Mouse (Mus musculus) kidney, adult 18-20 months (tissue): Measurements from ENCODE around the gene Slc50a1.
A peak's percentile ranks its signal among the peaks of the same experiment; 100 is the strongest.

ENCODE experiments used
- DNase-seq: peaks from one replicate; pipeline ENCODE4 v3.0.0; 2021

Slc50a1 gene

DNA sequence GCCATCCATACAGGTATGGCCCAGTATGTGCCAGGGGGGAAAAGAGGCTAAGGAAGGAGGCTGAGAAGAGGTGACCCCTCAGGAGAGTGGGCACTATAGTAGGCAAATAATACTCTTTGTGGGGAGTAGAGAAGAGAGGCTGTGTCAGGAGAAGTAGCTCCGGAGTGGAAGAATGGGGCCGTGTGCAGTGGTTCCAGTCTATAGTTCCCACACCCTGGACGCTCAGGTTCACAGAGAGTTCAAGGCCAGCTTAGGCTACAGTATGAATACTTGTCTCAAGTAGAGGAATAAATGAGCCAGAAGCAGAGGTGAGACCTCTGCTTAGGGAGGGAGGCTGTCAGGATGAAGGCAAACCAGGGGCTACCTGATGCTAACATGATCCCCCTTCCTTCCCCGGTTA lies 41.1 kb downstream of the Slc50a1 start:
- DNase-seq, result no peak

DNA sequence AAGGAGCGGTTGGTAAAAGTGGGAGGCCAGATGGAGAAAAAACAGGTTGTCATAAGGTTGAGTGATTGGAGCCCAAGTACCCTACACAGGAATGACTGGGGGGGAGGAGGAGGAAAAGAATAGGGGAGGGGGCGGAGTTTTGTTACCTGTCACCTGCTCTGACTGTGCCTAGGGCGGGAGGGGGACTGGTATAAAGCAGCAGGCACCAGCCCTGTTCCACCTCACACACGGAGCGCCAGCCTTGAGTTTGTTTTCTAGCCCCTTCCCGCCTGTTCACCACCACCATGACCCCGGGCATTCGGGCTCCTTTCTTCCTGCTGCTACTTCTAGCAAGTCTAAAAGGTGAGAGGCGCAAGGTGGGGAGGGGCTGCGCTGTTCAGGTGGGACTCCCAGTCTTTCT lies 41.5 kb downstream of the Slc50a1 start, which contains the start of gene Muc1:
Gene Muc1, plus strand, starts transcription at position 222 of the 400 bp plus-strand sequence.
- DNase-seq, result no peak

DNA sequence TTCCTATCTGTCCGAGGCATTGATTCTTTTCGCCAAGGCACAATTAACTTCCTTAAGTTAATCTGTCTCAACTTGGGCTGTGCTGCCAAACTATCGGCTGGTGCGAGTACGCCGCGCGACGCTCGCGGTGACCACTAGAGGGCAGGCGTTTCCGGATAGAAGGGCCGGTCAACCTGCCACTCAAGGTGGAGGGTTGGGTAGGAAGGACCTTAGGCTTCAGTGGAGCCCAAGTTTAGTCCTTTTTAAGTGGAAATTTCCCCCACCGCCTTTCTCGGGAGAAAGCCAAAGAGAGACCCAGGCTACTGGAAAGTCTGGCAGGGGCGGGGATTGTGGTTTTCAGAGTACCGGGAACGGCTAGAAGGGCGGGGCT lies 42.2 kb downstream of the Slc50a1 start:
- peak; percentile 93 for DNase-seq

GRCm38 (mm10) chr3:89227307-89228179 lies 42.8 kb downstream of the Slc50a1 start:
- DNase-seq, result peak; percentile 86

GRCm38 (mm10) chr3:89226900-89227299 lies 43.5 kb downstream of the Slc50a1 start, which contains the start of gene Mtx1:
Mtx1 (minus strand) TSS chr3:89227088.
- DNase-seq, result no peak

GRCm38 (mm10) chr3:89226361-89226760 lies 44.0 kb downstream of the Slc50a1 start:
- no peak for DNase-seq

- DNase-seq, result no peak
Observed at GRCm38 (mm10) chr3:89225918-89226317, 44.5 kb downstream of the Slc50a1 start.

GRCm38 (mm10) chr3:89225321-89225815 lies 45.0 kb downstream of the Slc50a1 start:
- DNase-seq, result no peak

DNA sequence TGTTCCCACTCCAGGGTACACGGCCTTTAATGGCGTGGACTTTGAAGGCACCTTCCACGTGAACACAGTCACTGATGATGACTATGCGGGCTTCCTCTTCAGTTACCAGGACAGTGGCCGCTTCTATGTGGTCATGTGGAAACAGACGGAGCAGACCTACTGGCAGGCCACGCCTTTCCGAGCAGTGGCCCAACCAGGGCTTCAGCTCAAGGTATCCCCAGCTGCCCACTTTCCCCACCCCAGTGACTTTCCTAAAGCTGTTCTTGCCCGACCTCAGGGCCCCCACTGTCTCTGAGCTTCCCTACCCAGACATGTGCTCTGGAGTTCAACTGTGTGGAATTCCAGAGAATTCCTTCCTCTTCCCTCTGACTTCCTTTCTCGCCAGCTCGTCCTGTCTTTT lies 45.6 kb downstream of the Slc50a1 start:
- no peak for DNase-seq

DNA sequence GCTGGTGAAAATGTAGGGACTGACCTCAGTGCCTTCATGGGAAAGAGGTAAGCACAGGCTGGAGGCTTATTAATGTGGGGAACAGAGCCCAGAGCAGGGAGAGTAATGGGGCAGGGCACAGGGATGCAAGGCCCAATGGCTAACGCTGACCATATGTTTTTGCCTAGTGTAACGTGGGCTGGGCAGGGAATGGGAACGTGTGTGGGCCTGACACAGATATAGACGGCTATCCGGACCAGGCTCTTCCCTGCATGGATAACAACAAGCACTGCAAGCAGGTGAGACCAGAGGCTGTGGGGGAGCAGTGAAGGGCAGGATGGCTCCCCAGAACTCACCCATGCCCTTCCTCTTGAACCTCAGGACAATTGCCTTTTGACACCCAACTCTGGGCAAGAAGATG lies 49.2 kb downstream of the Slc50a1 start:
- DNase-seq, result no peak

DNA sequence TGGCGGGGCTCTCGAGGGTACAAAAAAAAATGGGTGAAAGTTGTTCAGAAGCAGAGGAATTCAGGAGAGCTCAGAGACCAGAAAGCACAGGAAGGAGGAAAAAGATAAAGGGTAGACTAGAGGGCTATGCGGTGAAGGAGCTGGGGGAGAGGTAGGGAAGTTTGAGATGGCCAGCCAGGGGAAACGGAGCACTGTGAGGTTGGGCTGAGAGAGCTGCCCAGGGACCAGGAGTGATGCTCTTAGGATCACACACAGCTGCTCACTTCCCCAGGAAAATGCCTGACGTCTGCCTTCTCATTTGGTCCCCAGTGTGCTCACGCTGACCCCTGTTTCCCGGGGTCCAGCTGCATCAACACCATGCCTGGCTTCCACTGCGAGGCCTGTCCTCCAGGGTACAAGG lies 50.8 kb downstream of the Slc50a1 start:
- no peak for DNase-seq

- DNase-seq, result no peak
Observed at GRCm38 (mm10) chr3:89218271-89218670, 52.1 kb downstream of the Slc50a1 start.
